Mouse (Mus musculus) megakaryocyte, embryonic 14.5 days (primary cell): ENCODE data around the gene Pias4.

Experiments
- FLI1 ChIP-seq: IDR thresholded peaks from 2 replicates; pipeline ENCODE4 v1.6.1; 2012; ENCODE audit warnings: low read length, inconsistent platforms, mixed read lengths
- GATA1 ChIP-seq: IDR thresholded peaks from 3 replicates; pipeline ENCODE4 v1.6.1; 2012; ENCODE audit warnings: mixed read lengths, low read length, inconsistent platforms, borderline replicate concordance

- no peak for TF ChIP-seq FLI1
- TF ChIP-seq GATA1: no peak
These were observed 16.1 kb upstream of the Pias4 start, which contains the start of gene 4930442H23Rik for GRCm38 (mm10) chr10:81183805-81184204.
